Mouse (Mus musculus): ENCODE results near the gene Dtx4.

Dtx4 gene

GRCm38 (mm10) chr19:12418312-12418711, 82.9 kb downstream of the Dtx4 start:
- no peak for DNase-seq (ENCODE audit: low spot score in 2 of 2)

- DNase-seq (ENCODE audit: low spot score in 2 of 2): no peak
These were observed 83.9 kb downstream of the Dtx4 start, which contains the start of gene Olfr1441 for GRCm38 (mm10) chr19:12417361-12417760. Gene Olfr1441 (plus strand): TSS chr19:12417433.

Data from spleen, postnatal 10 days (tissue).